Mouse (Mus musculus) forebrain, embryonic 15.5 days (tissue): ENCODE measurements around the gene Ap3b2. TPM values are rescaled to one million over a fixed set of nuclear protein-coding genes. Genes with fewer than 3 reads are reported as not detected.
A peak's percentile ranks its signal among the peaks of the same experiment; 100 is the strongest.

Source experiments
- ATAC-seq: fragments of 200-750 bp; cut with Nextera tagmentation; replicated peaks from 2 replicates; pipeline ENCODE4 v1.8.0; 2017; ENCODE audit warnings: mild to moderate bottlenecking, moderate TSS enrichment, moderate library complexity
- H3K27ac ChIP-seq: fragments of 300-500 bp; sonication (generic); replicated peaks from 2 replicates; pipeline ENCODE4 v1.5.1; 2015; ENCODE audit warnings: mild to moderate bottlenecking, inconsistent platforms
- H3K27me3 ChIP-seq: fragments of 300-500 bp; sonication (generic); 2 replicates; pipeline ENCODE4 v1.6.1; 2015; ENCODE audit warnings: inconsistent platforms
- H3K36me3 ChIP-seq: fragments of 300-500 bp; sonication (generic); 2 replicates; pipeline ENCODE4 v1.6.1; 2015; ENCODE audit warnings: mild to moderate bottlenecking, inconsistent platforms
- H3K4me1 ChIP-seq: fragments of 300-500 bp; sonication (generic); 2 replicates; pipeline ENCODE4 v1.6.1; 2015; ENCODE audit warnings: inconsistent platforms
- H3K4me2 ChIP-seq: fragments of 300-500 bp; sonication (generic); replicated peaks from 2 replicates; pipeline ENCODE4 v1.6.1; 2015; ENCODE audit warnings: mild to moderate bottlenecking, inconsistent platforms
- H3K4me3 ChIP-seq: fragments of 300-500 bp; sonication (generic); 2 replicates; pipeline ENCODE4 v1.5.1; 2015; ENCODE audit warnings: mild to moderate bottlenecking, inconsistent platforms
- H3K9ac ChIP-seq: fragments of 300-500 bp; sonication (generic); replicated peaks from 2 replicates; pipeline ENCODE4 v1.6.1; 2015; ENCODE audit warnings: mild to moderate bottlenecking, inconsistent platforms
- H3K9me3 ChIP-seq: fragments of 300-500 bp; sonication (generic); 2 replicates; pipeline ENCODE4 v1.6.1; 2016; ENCODE audit warnings: inconsistent platforms
- WGBS: fragments of 180-500 bp; shearing (Covaris S2); methylation state at CpG from one replicate; pipeline ENCODE4 v1.1.7; 2015; ENCODE audit warnings: mixed read lengths; 5-methylcytosine and 5-hydroxymethylcytosine counted together
- polyA plus RNA-seq: library from polyadenylated mRNA; unstranded; fragments of >200 nt; fragmentation: Nextera tagmentation; extraction: Ambion mirVana; gene quantifications from 2 replicates; pipeline ENCODE4 v1.2.1, GENCODE M21; 2015

Gene Ap3b2
- polyA plus RNA-seq, result 119 and 120 TPM in 2 replicates

DNA sequence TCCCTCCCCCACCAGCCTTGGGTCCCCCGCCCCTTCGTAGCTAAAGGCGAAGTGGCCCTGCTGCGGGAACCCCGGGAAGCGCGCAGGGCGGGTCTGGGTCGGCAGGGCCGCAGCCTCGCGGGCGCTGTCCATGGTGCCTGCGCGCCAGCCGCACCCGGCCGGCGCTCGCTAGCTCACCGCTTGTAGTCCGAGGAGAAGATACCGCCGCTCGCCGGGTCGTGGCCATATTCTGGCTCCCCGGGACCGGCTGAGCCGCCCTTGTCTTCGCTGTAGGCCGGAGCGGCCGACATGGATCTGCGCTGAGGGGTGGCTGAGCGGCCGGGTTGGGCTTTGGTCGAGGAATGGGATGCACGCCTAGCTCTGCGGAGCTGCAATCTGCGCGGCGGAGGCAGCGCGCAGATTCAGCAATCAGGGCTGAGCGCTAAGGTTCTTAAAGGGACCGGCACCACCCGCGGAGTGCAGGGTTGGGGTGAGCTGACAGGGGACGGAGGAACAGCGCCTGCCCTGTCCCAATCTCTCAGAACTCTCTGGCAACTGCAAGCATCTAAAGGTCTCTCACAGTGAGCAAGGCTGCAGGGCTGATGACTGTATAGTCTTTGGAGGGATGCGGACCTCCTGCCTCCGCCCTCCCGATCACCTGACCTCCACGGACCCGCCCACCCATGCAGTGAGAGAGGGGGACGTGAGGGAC lies at the start of gene Ap3b2:
Gene Ap3b2, minus strand, starts transcription at position 595 of the 691 bp plus-strand sequence.
- peak; percentile 94 for ATAC-seq
- Histone ChIP-seq H3K9ac (peak within 1 kb of the TSS; percentile 96), H3K36me3 (no peaks in the 10 kb centered on the region), H3K27ac (peak within 1 kb of the TSS; percentile 99), H3K9me3 (no peaks in the 10 kb centered on the region), H3K27me3 (no peaks in the 10 kb centered on the region), H3K4me2 (peak within 1 kb of the TSS; percentile 52), H3K4me3 (peak within 1 kb of the TSS; percentile 91), H3K4me1 (peaks cover 21% of the 10 kb centered on the region)
- WGBS, result under 1% methylated on average over 57 of the region's 57 CpGs

DNA sequence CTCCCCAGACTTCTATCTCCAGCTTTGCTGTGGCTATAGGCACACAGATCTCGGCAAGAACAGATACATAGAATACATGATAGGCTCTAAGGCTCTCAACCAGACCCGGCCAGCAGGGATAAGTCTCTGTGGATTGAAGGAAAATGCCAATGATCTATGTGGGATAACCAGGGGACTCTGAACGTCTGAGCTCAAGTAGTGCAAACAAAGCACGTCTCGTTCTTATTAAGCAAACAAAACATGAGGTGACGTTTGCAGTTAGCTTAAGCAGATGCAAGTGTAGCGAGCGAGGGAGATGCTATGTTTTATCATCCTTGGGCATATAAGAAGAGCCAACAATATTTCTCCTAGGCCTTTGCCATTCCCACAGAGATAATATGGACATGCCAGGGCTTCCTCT lies 49.2 kb upstream of the Ap3b2 start:
- H3K9ac ChIP-seq, result no peak overlapping the region
- H3K4me2 ChIP-seq, result no peak overlapping the region
- no peaks in the 10 kb centered on the region for H3K9me3 ChIP-seq
- ATAC-seq, result no peak
- peaks cover 18% of the 10 kb centered on the region for H3K4me1 ChIP-seq
- H3K4me3 ChIP-seq, result no peak overlapping the region
- H3K27me3 ChIP-seq, result no peaks in the 10 kb centered on the region
- H3K36me3 ChIP-seq, result no peaks in the 10 kb centered on the region
- H3K27ac ChIP-seq, result no peak overlapping the region
- WGBS, result 78% methylated on average over 8 of the region's 8 CpGs

DNA sequence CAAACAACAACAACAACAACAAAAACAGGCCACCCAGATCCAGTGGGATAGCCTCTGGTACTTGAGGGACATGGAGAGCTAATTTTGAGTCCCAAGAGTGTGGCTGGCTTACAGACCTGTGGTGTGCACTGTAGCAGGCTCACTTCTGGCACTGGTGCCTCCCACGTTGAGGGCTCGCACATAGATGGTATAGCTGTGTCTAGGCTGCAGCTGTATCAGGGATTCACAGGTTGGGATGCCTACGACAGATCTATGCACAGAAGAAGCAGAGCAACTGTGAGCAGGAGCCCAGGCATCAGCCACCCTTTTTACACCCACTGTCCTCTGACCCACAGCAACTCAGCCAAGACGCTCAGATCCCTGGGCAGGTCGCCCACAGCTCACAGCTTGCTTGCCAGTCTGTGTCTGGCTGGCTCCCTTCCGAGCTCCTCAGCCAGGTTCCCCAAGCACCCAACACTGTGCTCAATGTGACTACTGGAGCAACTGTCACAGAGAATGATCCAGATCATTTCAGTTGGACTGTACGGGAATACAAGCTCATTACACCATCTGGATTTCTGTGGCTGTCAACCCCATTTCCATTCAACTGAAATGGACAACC lies 48.3 kb upstream of the Ap3b2 start:
- no peak overlapping the region for H3K9ac ChIP-seq
- 67% methylated on average over 7 of the region's 7 CpGs for WGBS
- no peak overlapping the region for H3K27ac ChIP-seq
- H3K4me1 ChIP-seq, result peaks cover 18% of the 10 kb centered on the region
- no peaks in the 10 kb centered on the region for H3K27me3 ChIP-seq
- no peaks in the 10 kb centered on the region for H3K36me3 ChIP-seq
- no peaks in the 10 kb centered on the region for H3K9me3 ChIP-seq
- no peak overlapping the region for H3K4me2 ChIP-seq
- H3K4me3 ChIP-seq, result no peak overlapping the region
- ATAC-seq, result peak; percentile 57; the same call in 1 of the 2 replicates

DNA sequence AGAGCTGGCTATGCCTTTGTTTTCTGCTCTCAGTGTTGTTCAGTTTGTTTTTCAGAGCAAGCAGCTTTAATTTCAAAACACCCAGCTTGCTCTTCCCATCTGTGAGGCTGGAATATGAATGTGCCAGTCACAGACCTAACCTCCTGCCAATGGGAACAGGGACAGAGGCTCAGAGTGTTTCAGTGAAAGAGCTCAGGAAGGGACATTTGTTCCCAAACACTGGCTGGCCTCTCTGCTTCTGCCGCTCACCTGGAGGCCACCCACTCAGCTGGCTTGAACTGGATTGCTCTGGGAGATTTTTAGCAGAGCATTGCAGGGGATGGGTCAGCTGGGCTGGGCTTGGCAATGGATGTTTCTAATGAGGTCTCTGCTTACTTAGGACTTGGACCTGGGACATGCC lies 47.3 kb upstream of the Ap3b2 start:
- ATAC-seq, result no peak
- H3K4me1 ChIP-seq, result peaks cover 18% of the 10 kb centered on the region
- H3K4me3 ChIP-seq, result no peak overlapping the region
- no peaks in the 10 kb centered on the region for H3K27me3 ChIP-seq
- no peak overlapping the region for H3K9ac ChIP-seq
- H3K9me3 ChIP-seq, result no peaks in the 10 kb centered on the region
- H3K27ac ChIP-seq, result peak overlapping the region; percentile 38
- no peaks in the 10 kb centered on the region for H3K36me3 ChIP-seq
- WGBS, result 48% methylated on average over 1 of the region's 1 CpGs
- no peak overlapping the region for H3K4me2 ChIP-seq

DNA sequence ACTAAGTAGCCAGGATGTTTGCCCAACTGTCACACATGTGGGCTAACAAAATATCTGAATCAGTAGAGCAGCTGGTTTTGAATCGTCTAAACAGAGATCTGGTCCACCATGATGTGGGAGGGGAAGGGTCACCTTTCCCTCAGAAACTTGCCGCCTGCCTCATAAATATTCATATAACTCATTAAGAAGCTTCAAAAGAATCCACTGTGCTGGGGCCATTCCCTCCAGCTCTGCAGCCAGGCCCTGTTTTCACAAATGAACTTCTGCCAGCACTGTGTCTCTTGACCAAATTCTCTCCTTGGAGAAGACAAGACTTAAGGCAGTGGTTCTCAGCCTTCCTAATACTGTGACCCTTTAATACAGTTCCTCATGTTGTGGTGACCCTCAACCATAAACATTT lies 45.8 kb upstream of the Ap3b2 start:
- WGBS, result 5% methylated on average over 2 of the region's 2 CpGs
- H3K9ac ChIP-seq, result no peak overlapping the region

DNA sequence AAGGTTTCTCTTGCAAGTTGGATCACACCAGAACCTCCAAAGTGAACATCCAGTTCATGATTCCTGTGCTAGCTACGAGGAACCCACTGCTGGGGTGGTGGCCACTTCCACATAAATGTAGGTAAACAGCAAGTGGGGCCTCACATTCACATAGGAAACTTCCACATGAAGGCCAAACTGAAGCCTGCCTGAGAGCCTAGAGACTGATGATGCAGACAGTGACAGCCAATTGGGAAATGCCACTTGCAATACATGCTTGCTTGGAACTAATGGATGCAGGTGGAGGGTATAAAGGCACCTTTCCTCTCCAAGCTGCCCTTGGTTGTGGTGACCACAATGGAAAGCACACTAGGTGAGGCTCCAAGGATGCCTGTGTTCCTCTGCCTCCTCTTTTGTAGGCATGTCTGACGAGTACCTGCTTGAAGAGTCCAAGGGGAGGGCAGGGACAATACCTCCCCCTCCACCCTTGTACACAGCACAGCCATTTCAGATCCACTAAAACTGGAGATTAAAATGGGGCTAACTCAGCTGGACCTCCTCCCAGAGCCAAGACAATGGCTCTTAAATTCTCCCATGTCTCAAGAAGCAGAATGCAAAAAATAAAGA lies 44.4 kb upstream of the Ap3b2 start:
- peaks cover 18% of the 10 kb centered on the region for H3K4me1 ChIP-seq
- WGBS, result 67% methylated on average over 2 of the region's 2 CpGs
- no peak overlapping the region for H3K9ac ChIP-seq
- no peak overlapping the region for H3K4me2 ChIP-seq
- ATAC-seq, result no peak
- no peak overlapping the region for H3K27ac ChIP-seq
- no peaks in the 10 kb centered on the region for H3K9me3 ChIP-seq
- no peaks in the 10 kb centered on the region for H3K27me3 ChIP-seq
- H3K36me3 ChIP-seq, result peaks cover 23% of the 10 kb centered on the region
- H3K4me3 ChIP-seq, result no peak overlapping the region

More for the DNA sequence above, 45.8 kb upstream of the Ap3b2 start:
- no peak for ATAC-seq
- peaks cover 18% of the 10 kb centered on the region for H3K4me1 ChIP-seq
- no peaks in the 10 kb centered on the region for H3K9me3 ChIP-seq
- peaks cover 9% of the 10 kb centered on the region for H3K36me3 ChIP-seq
- no peak overlapping the region for H3K27ac ChIP-seq
- H3K4me2 ChIP-seq, result no peak overlapping the region
- H3K4me3 ChIP-seq, result no peak overlapping the region
- no peaks in the 10 kb centered on the region for H3K27me3 ChIP-seq

DNA sequence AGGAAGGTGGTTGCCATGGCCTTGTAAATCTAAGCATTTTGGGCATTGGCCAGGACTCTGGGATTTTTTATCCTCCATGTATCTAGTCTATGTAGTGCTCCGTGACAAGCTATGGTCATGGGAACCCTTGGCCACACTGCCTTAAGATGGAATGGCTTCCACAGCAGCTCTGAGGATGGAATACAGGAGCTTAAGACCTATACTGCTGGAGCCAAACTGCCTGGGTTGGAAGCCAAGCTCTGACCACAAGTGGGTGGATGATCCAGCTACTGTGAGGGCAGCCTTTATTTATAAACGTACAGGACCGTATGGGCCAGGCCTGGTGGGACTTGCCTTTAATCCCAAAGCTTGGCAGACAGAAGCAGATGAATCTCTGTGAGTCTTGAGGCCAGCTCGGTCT lies 42.8 kb upstream of the Ap3b2 start:
- Histone ChIP-seq H3K27ac (no peak overlapping the region), H3K4me1 (peaks cover 14% of the 10 kb centered on the region), H3K4me2 (no peak overlapping the region), H3K4me3 (no peak overlapping the region), H3K36me3 (peaks cover 38% of the 10 kb centered on the region), H3K9ac (no peak overlapping the region), H3K9me3 (no peaks in the 10 kb centered on the region), H3K27me3 (no peaks in the 10 kb centered on the region)
- 90% methylated on average over 4 of the region's 4 CpGs for WGBS
- no peak for ATAC-seq

DNA sequence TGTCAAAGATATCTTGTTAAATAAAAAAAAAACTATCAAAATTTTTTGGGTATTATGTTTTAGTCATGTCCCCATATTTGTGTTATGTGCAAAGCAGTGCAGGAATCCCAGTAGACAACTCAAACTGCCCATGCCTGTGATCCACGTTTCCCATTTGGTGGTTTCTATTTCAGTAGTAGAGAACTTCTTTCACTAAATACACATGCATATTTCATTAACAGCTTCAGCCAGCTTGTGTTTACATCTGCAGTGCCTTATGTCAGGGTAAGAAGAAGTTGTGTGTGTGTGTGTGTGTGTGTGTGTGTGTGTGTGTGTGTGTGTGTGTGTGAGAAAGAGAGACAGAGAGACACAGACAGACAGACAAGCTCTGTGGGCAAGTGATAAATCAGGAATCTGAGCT lies 37.7 kb upstream of the Ap3b2 start:
- Histone ChIP-seq H3K9me3 (no peaks in the 10 kb centered on the region), H3K4me3 (no peak overlapping the region), H3K4me2 (no peak overlapping the region), H3K27ac (no peak overlapping the region), H3K36me3 (peaks cover 71% of the 10 kb centered on the region), H3K27me3 (no peaks in the 10 kb centered on the region), H3K9ac (no peak overlapping the region), H3K4me1 (peaks cover 2% of the 10 kb centered on the region; the same call in 1 of the 2 replicates)
- WGBS, result 77% methylated on average over 1 of the region's 1 CpGs
- no peak for ATAC-seq

DNA sequence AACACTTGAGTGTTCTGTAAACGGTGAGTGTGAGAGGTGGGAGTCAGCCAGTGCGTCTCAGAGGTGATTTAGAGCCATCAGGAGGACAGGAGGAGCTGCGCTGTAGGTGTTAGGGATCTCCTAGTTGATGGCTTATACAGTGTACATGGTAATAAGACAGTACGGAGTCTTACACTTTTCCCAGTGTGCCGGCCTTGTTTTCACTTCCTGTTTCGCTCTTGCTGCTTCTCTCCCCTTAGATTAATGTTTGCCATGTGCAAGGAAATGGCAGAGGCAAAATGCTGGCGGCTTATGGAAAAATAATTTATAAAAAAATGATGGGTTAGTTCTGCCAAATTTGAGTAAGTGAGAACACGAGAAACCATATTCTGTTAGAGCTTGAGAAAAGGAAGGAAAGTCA lies 35.2 kb upstream of the Ap3b2 start:
- H3K27ac ChIP-seq, result no peak overlapping the region
- peaks cover 61% of the 10 kb centered on the region for H3K36me3 ChIP-seq
- no peaks in the 10 kb centered on the region for H3K27me3 ChIP-seq
- no peak overlapping the region for H3K4me3 ChIP-seq
- H3K4me2 ChIP-seq, result no peak overlapping the region
- no peak for ATAC-seq
- peaks cover 20% of the 10 kb centered on the region for H3K4me1 ChIP-seq
- no peaks in the 10 kb centered on the region for H3K9me3 ChIP-seq
- WGBS, result 90% methylated on average over 8 of the region's 8 CpGs
- H3K9ac ChIP-seq, result no peak overlapping the region

DNA sequence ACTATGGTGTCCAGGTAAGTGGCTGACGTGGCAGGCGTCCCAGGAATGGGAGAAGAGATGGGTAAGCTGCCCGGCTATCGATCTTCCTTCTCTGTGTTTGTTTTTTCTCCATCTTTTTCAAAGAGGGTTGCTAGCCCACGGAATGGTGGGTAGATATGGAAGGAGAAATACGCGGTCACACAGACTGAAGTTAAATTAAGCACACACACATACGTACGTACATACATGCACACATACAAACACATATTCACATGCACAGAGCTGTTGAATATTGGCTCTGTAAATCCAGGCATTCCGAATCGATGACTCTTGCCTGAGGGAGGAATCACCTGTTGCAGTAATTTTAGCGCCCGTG lies 29.9 kb upstream of the Ap3b2 start:
- peaks cover 13% of the 10 kb centered on the region for H3K36me3 ChIP-seq
- peak overlapping the region; percentile 62 for H3K4me3 ChIP-seq
- no peaks in the 10 kb centered on the region for H3K27me3 ChIP-seq
- no peaks in the 10 kb centered on the region for H3K9me3 ChIP-seq
- peaks cover 28% of the 10 kb centered on the region for H3K4me1 ChIP-seq
- 11% methylated on average over 13 of the region's 13 CpGs for WGBS
- H3K27ac ChIP-seq, result peak overlapping the region; percentile 92
- peak; percentile 46; the same call in 1 of the 2 replicates for ATAC-seq
- peak overlapping the region; percentile 71 for H3K9ac ChIP-seq
- peak overlapping the region; percentile 70 for H3K4me2 ChIP-seq

DNA sequence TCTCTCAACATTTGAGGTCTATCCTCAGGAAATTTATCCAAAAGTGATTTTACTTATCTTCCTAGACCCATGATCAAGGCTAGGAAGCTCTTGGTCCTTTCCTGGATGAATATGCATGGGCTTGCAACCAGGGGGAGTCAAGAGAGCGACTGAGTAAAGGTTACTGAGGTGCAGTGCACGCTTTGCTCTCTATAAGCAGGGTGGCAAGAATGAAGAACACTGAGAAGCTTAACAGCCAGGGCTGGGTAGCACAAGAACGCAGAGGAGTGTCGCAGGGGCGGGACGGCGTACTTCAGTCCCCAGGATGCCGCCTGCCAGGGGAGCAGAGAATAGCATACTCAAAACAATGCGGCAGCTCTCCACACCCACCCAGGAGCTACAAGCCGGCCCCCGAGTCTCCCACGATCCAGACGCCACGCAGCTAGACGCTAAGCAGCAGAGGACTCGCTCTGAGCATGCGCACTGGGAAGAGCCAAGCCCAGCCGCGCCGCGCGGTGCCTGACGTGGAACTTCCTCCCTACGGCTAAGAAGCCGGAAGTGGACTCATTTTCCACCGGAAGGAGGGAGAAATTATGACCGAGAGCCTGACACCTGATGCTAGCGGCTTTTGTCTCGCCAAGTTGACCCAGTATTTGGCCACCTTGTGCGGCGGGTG lies 29.4 kb upstream of the Ap3b2 start:
- Histone ChIP-seq H3K4me2 (peak overlapping the region; percentile 70), H3K9ac (peak overlapping the region; percentile 71), H3K27ac (peak overlapping the region; percentile 92), H3K4me3 (peak overlapping the region; percentile 62), H3K9me3 (no peaks in the 10 kb centered on the region), H3K27me3 (no peaks in the 10 kb centered on the region), H3K36me3 (peaks cover 12% of the 10 kb centered on the region), H3K4me1 (peaks cover 28% of the 10 kb centered on the region)
- peak; percentile 98 for ATAC-seq
- under 1% methylated on average over 31 of the region's 31 CpGs for WGBS
